Mouse (Mus musculus) layer of hippocampus, adult 2 months (tissue): ENCODE results near the gene Cxcl2. TPM values are rescaled to one million over a fixed set of nuclear protein-coding genes. Genes with fewer than 3 reads are reported as not detected.
A peak's percentile ranks its signal among the peaks of the same experiment; 100 is the strongest.

Experiments
- DNase-seq, 2 experiments: peaks; one replicate each; pipeline ENCODE4 v3.0.0; 2022; ENCODE audit warnings: low spot score in 2 of 2
- H3K27ac ChIP-seq: fragments of 200-600 bp; 2 replicates; pipeline ENCODE4 v1.8.1; 2022
- H3K4me3 ChIP-seq: fragments of 200-600 bp; 2 replicates; pipeline ENCODE4 v1.8.1; 2022; ENCODE audit warnings: mild to moderate bottlenecking
- CTCF ChIP-seq: fragments of 200-600 bp; conservative IDR thresholded peaks from 2 replicates; pipeline ENCODE4 v1.8.1; 2022; ENCODE audit warnings: antibody characterized with exemption, mild to moderate bottlenecking, moderate library complexity
- total RNA-seq, 2 experiments: library from RNA; stranded (reverse); gene quantifications; 2 replicates each; pipeline ENCODE4 v1.2.3; 2021

Cxcl2 gene
- total RNA-seq, 2 experiments from 2014 or later: not detected

DNA sequence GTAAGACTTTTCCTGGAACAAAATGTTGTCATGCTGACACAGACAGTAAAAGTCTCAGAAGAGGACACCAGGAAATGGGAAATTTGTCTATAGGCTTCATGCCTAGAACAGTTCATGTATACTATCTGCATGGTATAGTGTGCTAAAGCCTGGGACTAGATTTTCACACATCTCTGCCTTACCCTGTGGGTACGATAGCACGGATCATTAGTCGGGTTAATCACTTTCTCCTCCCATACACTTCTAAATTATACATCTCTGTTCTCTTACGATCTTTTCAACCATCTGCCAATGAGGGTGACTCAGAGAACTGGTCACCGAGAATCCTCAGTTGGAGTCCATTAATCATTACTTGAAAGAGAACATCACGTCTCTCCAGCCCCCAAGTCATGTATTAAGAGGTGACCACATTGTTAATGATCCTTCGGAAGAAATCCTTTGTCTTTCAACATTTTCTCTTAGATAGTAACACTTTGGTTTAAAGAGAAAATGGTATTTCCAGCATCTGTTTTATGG, 23.3 kb upstream of the Cxcl2 start:
- no peak for DNase-seq
- H3K27ac ChIP-seq: no peak overlapping the region
- TF ChIP-seq CTCF: no peak
- no peak overlapping the region for H3K4me3 ChIP-seq

DNA sequence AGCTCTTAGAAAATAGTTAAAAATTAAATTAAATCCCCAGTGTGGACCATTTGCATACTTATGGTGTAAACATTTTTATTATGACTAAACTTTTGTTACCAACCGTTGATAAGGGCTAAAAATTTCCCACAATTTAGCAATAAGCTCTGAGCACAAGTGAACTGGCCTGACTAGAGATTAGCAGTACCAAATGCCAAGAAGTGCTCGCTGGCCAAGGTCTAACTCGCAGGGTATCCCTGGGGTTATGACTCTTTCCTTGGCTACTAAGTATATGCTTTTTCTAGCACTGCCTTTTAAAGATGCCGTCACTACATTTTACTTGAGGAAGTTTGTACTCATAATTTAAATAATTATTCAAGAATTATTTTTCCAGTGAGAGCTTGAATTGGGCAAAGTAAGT, 22.6 kb upstream of the Cxcl2 start:
- no peak for TF ChIP-seq CTCF
- DNase-seq: no peak
- Histone ChIP-seq H3K27ac (no peak overlapping the region), H3K4me3 (no peak overlapping the region)

DNA sequence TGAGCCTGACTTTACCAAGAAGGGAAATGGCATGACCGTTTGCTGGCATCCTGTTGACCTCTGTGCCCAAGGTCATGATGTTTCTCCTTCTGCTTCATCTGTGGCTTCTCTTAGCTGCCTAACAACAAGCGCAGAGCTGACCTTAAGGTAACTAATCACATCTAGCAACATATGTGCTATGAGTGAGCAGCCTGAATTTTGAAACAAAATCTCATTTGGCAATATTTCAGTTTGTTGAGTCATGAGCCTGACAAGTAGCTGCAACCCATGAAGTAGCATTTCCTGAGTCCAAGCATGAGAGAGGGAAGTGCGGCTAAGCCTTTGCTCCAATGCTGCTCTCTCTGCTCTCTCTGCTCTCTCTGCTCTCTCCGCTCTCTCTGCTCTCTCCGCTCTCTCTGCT, 22.0 kb upstream of the Cxcl2 start:
- no peak overlapping the region for H3K4me3 ChIP-seq
- DNase-seq: no peak
- TF ChIP-seq CTCF: no peak
- H3K27ac ChIP-seq: no peak overlapping the region

DNA sequence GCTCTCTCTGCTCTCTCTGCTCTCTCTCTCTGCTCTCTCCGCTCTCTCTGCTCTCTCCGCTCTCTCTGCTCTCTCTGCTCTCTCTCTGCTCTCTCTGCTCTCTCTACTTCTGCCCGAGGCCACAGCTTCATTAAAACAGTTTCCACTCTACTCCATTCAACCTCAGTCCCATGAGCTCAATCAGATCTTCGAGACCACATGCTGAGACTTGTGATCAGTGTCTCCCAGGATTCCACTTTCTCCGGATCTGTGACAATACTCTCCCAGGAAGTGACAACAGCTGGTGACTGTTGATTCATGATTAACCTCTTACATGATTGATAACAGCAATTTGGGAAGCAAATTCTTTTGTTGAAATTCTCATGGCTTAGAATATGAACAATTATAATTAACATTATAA, 21.5 kb upstream of the Cxcl2 start:
- DNase-seq: no peak
- H3K27ac ChIP-seq: no peak overlapping the region
- H3K4me3 ChIP-seq: no peak overlapping the region
- TF ChIP-seq CTCF: no peak

DNA sequence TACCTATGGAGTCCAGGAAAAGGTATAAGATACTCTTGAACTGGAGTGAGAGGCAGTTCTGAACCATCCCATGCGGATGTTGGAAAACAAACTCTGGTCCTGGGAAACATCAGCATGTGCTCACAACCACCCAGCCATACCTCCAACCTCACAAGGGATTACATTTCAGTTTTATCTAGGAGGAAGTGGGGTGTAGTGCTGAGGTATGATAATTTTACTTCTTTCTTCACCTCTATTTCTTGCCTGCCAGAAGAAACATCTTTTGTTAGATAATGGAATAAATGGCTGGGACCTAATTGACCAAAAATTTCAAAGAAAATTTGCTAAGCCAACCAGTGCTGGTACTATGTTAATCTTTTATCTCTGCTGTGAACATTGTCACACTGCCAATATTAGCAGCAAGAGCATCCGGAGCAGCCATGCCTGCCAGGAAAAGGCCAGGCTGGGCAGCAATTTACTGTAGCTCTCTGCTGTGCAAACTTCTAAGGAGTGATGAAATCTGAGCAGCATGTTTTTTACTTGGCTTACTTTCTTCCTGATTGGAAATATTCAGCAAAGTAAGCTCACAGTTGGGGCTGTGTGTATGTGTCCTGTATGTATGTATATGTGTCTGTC, 18.9 kb upstream of the Cxcl2 start:
- Histone ChIP-seq H3K4me3 (no peak overlapping the region), H3K27ac (no peak overlapping the region)
- no peak for TF ChIP-seq CTCF
- no peak for DNase-seq

DNA sequence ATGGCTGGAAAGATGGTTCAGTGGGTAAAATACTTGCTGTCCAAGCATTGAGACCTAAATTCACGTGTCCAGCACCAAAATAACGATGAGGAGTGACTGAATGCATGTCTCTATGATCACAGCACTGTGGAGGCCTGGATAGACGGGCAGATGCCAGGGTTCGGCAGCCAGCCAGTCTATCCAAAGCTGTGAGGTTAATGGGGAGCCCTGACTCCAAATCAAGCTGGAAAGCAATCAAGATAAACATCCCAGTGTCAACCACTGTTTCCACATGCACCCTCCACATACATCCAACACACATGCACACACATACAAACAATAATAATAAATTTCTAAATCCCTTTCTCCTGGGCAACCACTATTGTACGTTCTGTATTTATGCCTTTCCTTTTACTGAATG, 15.0 kb upstream of the Cxcl2 start:
- TF ChIP-seq CTCF: no peak
- H3K27ac ChIP-seq: no peak overlapping the region
- no peak for DNase-seq
- no peak overlapping the region for H3K4me3 ChIP-seq

DNA sequence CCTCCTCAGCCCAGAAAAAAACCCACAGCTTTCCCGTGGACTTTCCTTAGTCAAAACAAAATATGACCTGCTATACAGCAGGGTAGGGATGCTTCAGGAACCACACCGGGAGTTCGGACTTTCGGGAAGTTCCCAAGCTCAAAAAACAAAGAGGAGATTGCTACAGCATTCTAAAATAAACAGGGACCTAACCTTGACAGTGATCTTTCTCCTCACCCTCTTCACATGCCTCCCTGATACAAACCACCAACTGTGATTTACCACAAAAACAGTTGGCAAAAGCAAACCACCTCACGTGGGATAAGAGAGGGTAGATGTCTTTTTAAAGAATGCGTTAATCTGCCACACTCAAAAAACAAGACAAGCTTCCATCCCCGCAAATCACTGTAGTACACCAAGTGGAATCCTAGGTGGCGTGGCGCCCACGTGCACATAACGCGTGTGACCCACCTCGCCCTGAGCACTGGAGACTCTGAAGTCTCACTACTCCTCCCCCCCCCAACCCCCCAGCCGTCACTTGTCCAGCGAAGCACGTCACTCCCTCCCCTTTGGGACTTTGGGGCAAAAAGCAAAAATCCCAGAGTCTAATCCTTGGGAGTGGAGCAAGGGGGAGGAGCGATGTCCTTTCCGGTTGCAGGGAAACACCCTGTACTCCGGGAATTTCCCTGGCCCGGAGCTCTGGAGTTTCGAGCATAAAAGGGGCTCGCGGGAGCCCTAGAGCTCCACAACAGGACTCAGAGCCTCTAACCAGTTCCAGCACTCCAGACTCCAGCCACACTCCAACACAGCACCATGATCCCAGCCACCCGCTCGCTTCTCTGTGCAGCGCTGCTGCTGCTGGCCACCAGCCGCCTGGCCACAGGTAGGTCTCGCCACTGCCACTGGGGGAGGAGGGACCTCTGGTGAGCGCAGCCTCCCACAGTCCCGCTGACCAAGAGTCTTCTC, 12.9 kb upstream of the Cxcl2 start, which contains the start of gene Cxcl1:
Gene Cxcl1, plus strand, starts transcription at position 723 of the 945 bp plus-strand sequence.
- peak; percentile 60 for TF ChIP-seq CTCF
- Histone ChIP-seq H3K27ac (no peak within 1 kb of the TSS), H3K4me3 (peak within 1 kb of the TSS; percentile 46)
- no peak for DNase-seq

DNA sequence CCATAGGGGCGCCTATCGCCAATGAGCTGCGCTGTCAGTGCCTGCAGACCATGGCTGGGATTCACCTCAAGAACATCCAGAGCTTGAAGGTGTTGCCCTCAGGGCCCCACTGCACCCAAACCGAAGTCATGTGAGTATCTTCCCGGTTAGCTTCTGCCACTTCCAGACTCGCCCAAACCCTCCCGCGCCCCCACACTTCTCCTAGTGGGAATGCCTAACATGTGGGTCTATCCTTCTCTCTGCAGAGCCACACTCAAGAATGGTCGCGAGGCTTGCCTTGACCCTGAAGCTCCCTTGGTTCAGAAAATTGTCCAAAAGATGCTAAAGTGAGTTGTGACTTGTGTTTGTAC, 12.2 kb upstream of the Cxcl2 start:
- TF ChIP-seq CTCF: no peak
- H3K27ac ChIP-seq: no peak overlapping the region
- no peak for DNase-seq
- H3K4me3 ChIP-seq: peak overlapping the region; percentile 46

DNA sequence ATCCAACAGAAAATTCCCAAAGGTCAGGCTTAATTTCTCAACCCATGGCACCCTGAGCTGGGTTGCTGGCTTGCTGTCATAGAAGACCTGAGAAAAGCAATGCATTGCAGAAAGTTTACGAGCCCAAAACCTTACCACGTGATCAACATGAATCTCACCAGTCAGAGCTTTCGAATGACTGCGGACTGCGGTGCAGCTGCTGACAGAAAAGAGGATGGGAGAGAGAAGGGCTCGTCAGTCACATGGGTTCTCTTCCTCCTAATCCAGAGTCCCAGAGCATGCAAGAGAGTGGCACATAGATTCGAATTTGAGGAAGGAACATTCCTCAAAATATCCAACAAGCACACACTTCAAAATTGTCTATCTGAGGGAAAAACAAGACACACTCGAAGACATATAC, 9.4 kb upstream of the Cxcl2 start:
- no peak for TF ChIP-seq CTCF
- Histone ChIP-seq H3K4me3 (no peak overlapping the region), H3K27ac (no peak overlapping the region)
- DNase-seq: no peak

DNA sequence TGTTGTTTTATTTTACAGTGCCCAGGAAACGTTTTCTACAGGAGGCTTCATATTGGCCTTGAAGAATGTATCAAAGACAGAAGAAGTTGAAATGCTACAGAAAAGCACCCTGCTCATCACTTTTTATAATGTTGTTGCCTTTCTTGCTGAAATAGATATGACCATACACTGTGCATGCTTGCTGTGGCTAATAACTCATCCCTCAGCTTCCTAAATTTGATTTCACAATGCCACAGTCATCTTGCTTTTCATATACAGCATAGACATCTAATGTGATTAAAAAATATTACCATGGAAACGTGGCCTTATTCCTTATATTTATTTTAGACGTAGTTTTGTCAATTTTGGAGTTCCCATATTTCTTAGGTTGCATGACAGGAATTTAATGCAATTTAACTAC, 6.2 kb upstream of the Cxcl2 start:
- no peak for TF ChIP-seq CTCF
- no peak for DNase-seq
- Histone ChIP-seq H3K4me3 (no peak overlapping the region), H3K27ac (no peak overlapping the region)

DNA sequence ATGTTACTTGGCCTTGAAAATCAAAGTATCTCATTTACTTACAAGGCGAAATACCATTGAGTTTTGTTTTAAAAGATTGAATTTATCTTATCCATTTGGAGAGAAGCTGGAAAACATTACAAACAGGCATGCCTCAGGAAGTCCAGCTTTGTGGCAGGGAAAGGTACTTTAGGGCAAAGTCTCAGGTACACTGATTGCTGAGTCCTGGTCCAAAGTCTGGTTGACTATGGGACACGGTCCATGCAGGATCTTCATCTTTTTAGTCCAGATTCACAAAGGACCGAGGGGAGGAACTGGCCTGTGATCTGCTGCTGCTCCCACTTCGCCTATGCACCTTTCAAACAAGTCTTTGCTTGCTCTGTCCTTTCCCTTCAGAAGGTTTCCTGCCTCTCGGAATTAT, 4.4 kb upstream of the Cxcl2 start:
- H3K4me3 ChIP-seq: no peak overlapping the region
- no peak for DNase-seq
- TF ChIP-seq CTCF: no peak
- H3K27ac ChIP-seq: no peak overlapping the region

DNA sequence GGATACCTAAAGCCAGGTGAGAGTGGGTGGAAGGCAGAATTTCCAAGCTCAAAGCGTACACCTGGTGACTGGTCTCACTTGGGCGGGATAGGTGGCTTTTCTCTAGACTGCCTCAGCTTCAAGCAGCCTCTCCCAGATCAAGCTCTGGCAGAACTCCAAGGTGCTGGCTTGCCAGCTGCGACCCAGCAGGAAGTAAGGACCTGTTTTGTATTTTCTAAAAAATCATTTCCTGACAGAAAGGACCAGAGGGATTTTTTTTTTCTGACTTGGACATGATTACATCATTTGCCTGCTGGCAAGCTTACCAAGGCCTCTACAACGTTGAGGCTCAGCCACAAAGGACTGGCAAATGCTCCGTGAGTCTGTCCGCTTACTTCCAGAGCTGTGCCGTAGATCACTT, 3.5 kb upstream of the Cxcl2 start:
- Histone ChIP-seq H3K4me3 (no peak overlapping the region), H3K27ac (no peak overlapping the region)
- DNase-seq: no peak
- no peak for TF ChIP-seq CTCF

DNA sequence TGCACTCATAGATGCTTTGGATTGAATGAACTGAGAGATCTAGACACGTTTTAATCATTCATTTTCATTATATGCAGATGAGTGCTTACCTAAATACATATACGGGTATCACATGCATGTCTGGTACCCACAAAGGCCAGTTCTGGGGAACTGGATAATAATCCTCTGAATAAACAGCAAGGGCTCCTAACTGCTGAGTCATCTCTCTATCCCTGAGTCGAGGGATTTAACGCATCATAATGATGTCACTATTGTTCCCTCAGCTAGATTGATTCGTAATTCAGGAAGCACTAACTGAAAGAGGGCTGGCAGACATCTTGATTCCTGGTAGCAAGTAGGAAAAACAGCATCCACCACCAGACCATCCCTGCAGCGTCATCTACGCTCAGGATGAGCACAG, 3.0 kb upstream of the Cxcl2 start:
- no peak for DNase-seq
- TF ChIP-seq CTCF: no peak
- no peak overlapping the region for H3K27ac ChIP-seq
- H3K4me3 ChIP-seq: no peak overlapping the region
